Mouse (Mus musculus): ENCODE measurements at regions not wholly inside any gene's neighbourhood (a gene's known extent, or its start where the extent isn't known, plus 50 kb on each side); places are given as distances from the start of the nearest gene placed in this dataset.

- Histone ChIP-seq H3K27me3 (replicated peaks; ENCODE audit: control insufficient read depth, insufficient read depth, low read length) (no peaks in the 10 kb centered on the region), H3K9ac (ENCODE audit: low read depth, low read length) (no peak overlapping the region), H3K36me3 (ENCODE audit: control insufficient read depth, insufficient read depth) (no peaks in the 10 kb centered on the region), H3K4me1 (replicated peaks; ENCODE audit: control insufficient read depth, insufficient read depth, low read length) (no peaks in the 10 kb centered on the region), H3K27ac (ENCODE audit: low read depth, low read length) (no peak overlapping the region), H3K4me3 (ENCODE audit: low read depth, low read length) (no peak overlapping the region), H3K9me3 (ENCODE audit: control insufficient read depth) (no peaks in the 10 kb centered on the region), H3K4me2 (replicated peaks; ENCODE audit: low read depth) (no peak overlapping the region)
- TF ChIP-seq CTCF (IDR thresholded peaks at IDR 0.05; ENCODE audit: low read depth): no peak
- 89% methylated on average over 3 of the region's 3 CpGs for WGBS
- no peak for ATAC-seq
Observed at GRCm38 (mm10) chr10:37289964-37290704, 151.4 kb upstream of the Marcks start.

GRCm38 (mm10) chr10:37286305-37286704, 147.6 kb upstream of the Marcks start:
- Histone ChIP-seq H3K27me3 (replicated peaks; ENCODE audit: control insufficient read depth, insufficient read depth, low read length) (no peaks in the 10 kb centered on the region), H3K27ac (ENCODE audit: low read depth, low read length) (no peak overlapping the region), H3K9ac (ENCODE audit: low read depth, low read length) (no peak overlapping the region), H3K9me3 (ENCODE audit: control insufficient read depth) (no peaks in the 10 kb centered on the region), H3K36me3 (ENCODE audit: control insufficient read depth, insufficient read depth) (no peaks in the 10 kb centered on the region), H3K4me3 (ENCODE audit: low read depth, low read length) (no peak overlapping the region), H3K4me2 (replicated peaks; ENCODE audit: low read depth) (no peak overlapping the region), H3K4me1 (replicated peaks; ENCODE audit: control insufficient read depth, insufficient read depth, low read length) (no peaks in the 10 kb centered on the region)
- ATAC-seq: no peak
- 89% methylated on average over 5 of the region's 5 CpGs for WGBS
- no peak for TF ChIP-seq CTCF (IDR thresholded peaks at IDR 0.05; ENCODE audit: low read depth)

GRCm38 (mm10) chr10:37282951-37283350, 144.2 kb upstream of the Marcks start:
- no peak for ATAC-seq

GRCm38 (mm10) chr10:37280823-37281222, 142.1 kb upstream of the Marcks start:
- ATAC-seq: no peak
- Histone ChIP-seq H3K4me3 (ENCODE audit: low read depth, low read length) (no peak overlapping the region), H3K36me3 (ENCODE audit: control insufficient read depth, insufficient read depth) (no peaks in the 10 kb centered on the region), H3K9me3 (ENCODE audit: control insufficient read depth) (no peaks in the 10 kb centered on the region), H3K9ac (ENCODE audit: low read depth, low read length) (no peak overlapping the region), H3K27ac (ENCODE audit: low read depth, low read length) (no peak overlapping the region), H3K4me2 (replicated peaks; ENCODE audit: low read depth) (no peak overlapping the region), H3K27me3 (replicated peaks; ENCODE audit: control insufficient read depth, insufficient read depth, low read length) (no peaks in the 10 kb centered on the region), H3K4me1 (replicated peaks; ENCODE audit: control insufficient read depth, insufficient read depth, low read length) (no peaks in the 10 kb centered on the region)
- TF ChIP-seq CTCF (IDR thresholded peaks at IDR 0.05; ENCODE audit: low read depth): no peak
- 88% methylated on average over 4 of the region's 4 CpGs for WGBS

More at GRCm38 (mm10) chr10:37282951-37283350, 144.2 kb upstream of the Marcks start:
- H3K4me1 ChIP-seq (replicated peaks; ENCODE audit: control insufficient read depth, insufficient read depth, low read length): no peaks in the 10 kb centered on the region
- no peak overlapping the region for H3K4me2 ChIP-seq (replicated peaks; ENCODE audit: low read depth)
- no peaks in the 10 kb centered on the region for H3K36me3 ChIP-seq (ENCODE audit: control insufficient read depth, insufficient read depth)
- H3K9ac ChIP-seq (ENCODE audit: low read depth, low read length): no peak overlapping the region
- no peaks in the 10 kb centered on the region for H3K27me3 ChIP-seq (replicated peaks; ENCODE audit: control insufficient read depth, insufficient read depth, low read length)
- no peak overlapping the region for H3K4me3 ChIP-seq (ENCODE audit: low read depth, low read length)
- H3K27ac ChIP-seq (ENCODE audit: low read depth, low read length): no peak overlapping the region
- no peaks in the 10 kb centered on the region for H3K9me3 ChIP-seq (ENCODE audit: control insufficient read depth)
- no peak for TF ChIP-seq CTCF (IDR thresholded peaks at IDR 0.05; ENCODE audit: low read depth)

- Histone ChIP-seq H3K4me3 (ENCODE audit: low read depth, low read length) (no peak overlapping the region), H3K4me2 (replicated peaks; ENCODE audit: low read depth) (no peak overlapping the region), H3K27me3 (replicated peaks; ENCODE audit: control insufficient read depth, insufficient read depth, low read length) (no peaks in the 10 kb centered on the region), H3K4me1 (replicated peaks; ENCODE audit: control insufficient read depth, insufficient read depth, low read length) (no peaks in the 10 kb centered on the region), H3K9me3 (ENCODE audit: control insufficient read depth) (no peaks in the 10 kb centered on the region), H3K27ac (ENCODE audit: low read depth, low read length) (no peak overlapping the region), H3K9ac (ENCODE audit: low read depth, low read length) (no peak overlapping the region), H3K36me3 (ENCODE audit: control insufficient read depth, insufficient read depth) (no peaks in the 10 kb centered on the region)
- WGBS: 82% methylated on average over 6 of the region's 6 CpGs
- TF ChIP-seq CTCF (IDR thresholded peaks at IDR 0.05; ENCODE audit: low read depth): no peak
- no peak for ATAC-seq
Observed at GRCm38 (mm10) chr10:37280150-37280820, 141.6 kb upstream of the Marcks start.

- no peak overlapping the region for H3K9ac ChIP-seq (ENCODE audit: low read depth, low read length)
- ATAC-seq: no peak
- no peak for TF ChIP-seq CTCF (IDR thresholded peaks at IDR 0.05; ENCODE audit: low read depth)
- H3K36me3 ChIP-seq (ENCODE audit: control insufficient read depth, insufficient read depth): no peaks in the 10 kb centered on the region
- no peaks in the 10 kb centered on the region for H3K27me3 ChIP-seq (replicated peaks; ENCODE audit: control insufficient read depth, insufficient read depth, low read length)
- no peaks in the 10 kb centered on the region for H3K9me3 ChIP-seq (ENCODE audit: control insufficient read depth)
- 20% methylated on average over 1 of the region's 1 CpGs for WGBS
- H3K4me1 ChIP-seq (replicated peaks; ENCODE audit: control insufficient read depth, insufficient read depth, low read length): no peaks in the 10 kb centered on the region
- H3K27ac ChIP-seq (ENCODE audit: low read depth, low read length): no peak overlapping the region
- no peak overlapping the region for H3K4me3 ChIP-seq (ENCODE audit: low read depth, low read length)
- no peak overlapping the region for H3K4me2 ChIP-seq (replicated peaks; ENCODE audit: low read depth)
Observed at GRCm38 (mm10) chr10:37279316-37279715, 140.6 kb upstream of the Marcks start.
